Mouse (Mus musculus) intestine, embryonic 16.5 days (tissue): ENCODE results near the gene Arhgap18. TPM values are rescaled to one million over a fixed set of nuclear protein-coding genes. Genes with fewer than 3 reads are reported as not detected.

Experiments used
- ATAC-seq: fragments of 200-750 bp; cut with Nextera tagmentation; 2 replicates; pipeline ENCODE4 v1.8.0; 2017; ENCODE audit warnings: moderate TSS enrichment, moderate library complexity
- H3K27ac ChIP-seq: fragments of 300-500 bp; sonication (generic); 2 replicates; pipeline ENCODE4 v1.5.1; 2014; ENCODE audit warnings: mild to moderate bottlenecking, low read length
- H3K27me3 ChIP-seq: fragments of 300-500 bp; sonication (generic); replicated peaks from 2 replicates; pipeline ENCODE4 v1.6.1; 2014; ENCODE audit warnings: low read length, control low read depth, mixed read lengths; ENCODE audit not compliant: control insufficient read depth, insufficient read depth
- H3K36me3 ChIP-seq: fragments of 300-500 bp; sonication (generic); 2 replicates; pipeline ENCODE4 v1.6.1; 2014; ENCODE audit warnings: low read length, control low read depth; ENCODE audit not compliant: control insufficient read depth, insufficient read depth
- H3K4me1 ChIP-seq: fragments of 300-500 bp; sonication (generic); 2 replicates; pipeline ENCODE4 v1.6.1; 2014; ENCODE audit warnings: low read length, control low read depth, mixed read lengths; ENCODE audit not compliant: control insufficient read depth, insufficient read depth
- H3K4me2 ChIP-seq: fragments of 300-500 bp; sonication (generic); 2 replicates; pipeline ENCODE4 v1.6.1; 2014; ENCODE audit warnings: low read depth, low read length, control low read depth
- H3K4me3 ChIP-seq: fragments of 300-500 bp; sonication (generic); 2 replicates; pipeline ENCODE4 v1.5.1; 2014; ENCODE audit warnings: mild to moderate bottlenecking, low read length
- H3K9ac ChIP-seq: fragments of 300-500 bp; sonication (generic); 2 replicates; pipeline ENCODE4 v1.6.1; 2014; ENCODE audit warnings: low read depth, low read length
- H3K9me3 ChIP-seq: fragments of 300-500 bp; sonication (generic); 2 replicates; pipeline ENCODE4 v1.6.1; 2016; ENCODE audit warnings: low read length, control low read depth; ENCODE audit not compliant: control insufficient read depth
- WGBS: fragments of 180-500 bp; shearing (Covaris S2); extraction: QIAGEN DNeasy Blood & Tissue Kit; methylation state at CpG from one replicate; pipeline ENCODE4 v1.1.7; 2014; 5-methylcytosine and 5-hydroxymethylcytosine counted together
- polyA plus RNA-seq: library from polyadenylated mRNA; unstranded; fragments of >200 nt; fragmentation: Nextera tagmentation; extraction: Ambion mirVana; gene quantifications from 2 replicates; pipeline ENCODE4 v1.2.1, GENCODE M21; 2015

Arhgap18 gene
- polyA plus RNA-seq, 1 experiment from 2014 or later = 48.9 TPM

GRCm38 (mm10) chr10:26773541-26773940 is 20.3 kb downstream of the Arhgap18 start:
- H3K36me3 ChIP-seq = no peaks in the 10 kb centered on the region
- no peaks in the 10 kb centered on the region for H3K27me3 ChIP-seq
- H3K4me3 ChIP-seq = peak overlapping the region; percentile 63
- WGBS = 40% methylated on average over 5 of the region's 5 CpGs
- peaks cover 10% of the 10 kb centered on the region for H3K4me1 ChIP-seq
- H3K4me2 ChIP-seq = peak overlapping the region; percentile 71
- H3K27ac ChIP-seq = peak overlapping the region; percentile 95
- peak; percentile 27 for ATAC-seq
- H3K9me3 ChIP-seq = no peaks in the 10 kb centered on the region
- H3K9ac ChIP-seq = peak overlapping the region; percentile 70

- Histone ChIP-seq H3K36me3 (no peaks in the 10 kb centered on the region), H3K4me1 (peaks cover 10% of the 10 kb centered on the region), H3K4me3 (peak overlapping the region; percentile 63), H3K27me3 (no peaks in the 10 kb centered on the region), H3K27ac (peak overlapping the region; percentile 95), H3K9ac (peak overlapping the region; percentile 70), H3K4me2 (peak overlapping the region; percentile 71), H3K9me3 (no peaks in the 10 kb centered on the region)
- 50% methylated on average over 1 of the region's 1 CpGs for WGBS
- no peak for ATAC-seq
These were observed 21.0 kb downstream of the Arhgap18 start for GRCm38 (mm10) chr10:26774266-26774665.

- H3K27me3 ChIP-seq = no peaks in the 10 kb centered on the region
- no peaks in the 10 kb centered on the region for H3K9me3 ChIP-seq
- H3K9ac ChIP-seq = no peak overlapping the region
- H3K4me3 ChIP-seq = no peak overlapping the region
- no peak overlapping the region for H3K4me2 ChIP-seq
- H3K27ac ChIP-seq = no peak overlapping the region
- peaks cover 20% of the 10 kb centered on the region for H3K4me1 ChIP-seq
- no peaks in the 10 kb centered on the region for H3K36me3 ChIP-seq
- no peak for ATAC-seq
These were observed 23.2 kb downstream of the Arhgap18 start for GRCm38 (mm10) chr10:26776443-26776842.

- Histone ChIP-seq H3K36me3 (no peaks in the 10 kb centered on the region), H3K4me3 (no peak overlapping the region), H3K27ac (no peak overlapping the region), H3K9ac (no peak overlapping the region), H3K4me2 (no peak overlapping the region), H3K9me3 (no peaks in the 10 kb centered on the region), H3K4me1 (peaks cover 17% of the 10 kb centered on the region), H3K27me3 (no peaks in the 10 kb centered on the region)
- WGBS = 18% methylated on average over 3 of the region's 3 CpGs
- peak; percentile 53; the same call in 1 of the 2 replicates for ATAC-seq
These were observed 27.4 kb downstream of the Arhgap18 start for GRCm38 (mm10) chr10:26780581-26780980.

- Histone ChIP-seq H3K4me2 (no peak overlapping the region), H3K4me3 (no peak overlapping the region), H3K9ac (no peak overlapping the region), H3K4me1 (peaks cover 8% of the 10 kb centered on the region; the same call in 1 of the 2 replicates), H3K27me3 (no peaks in the 10 kb centered on the region), H3K27ac (no peak overlapping the region), H3K36me3 (no peaks in the 10 kb centered on the region), H3K9me3 (no peaks in the 10 kb centered on the region)
- ATAC-seq = no peak
- 86% methylated on average over 2 of the region's 2 CpGs for WGBS
These were observed 36.5 kb downstream of the Arhgap18 start for GRCm38 (mm10) chr10:26789680-26790079.

- H3K4me3 ChIP-seq = no peak overlapping the region
- H3K27me3 ChIP-seq = no peaks in the 10 kb centered on the region
- H3K4me1 ChIP-seq = peaks cover 3% of the 10 kb centered on the region; the same call in 1 of the 2 replicates
- no peaks in the 10 kb centered on the region for H3K9me3 ChIP-seq
- no peaks in the 10 kb centered on the region for H3K36me3 ChIP-seq
- whole genome bisulfite sequencing = 79% methylated on average over 3 of the region's 3 CpGs
- no peak overlapping the region for H3K27ac ChIP-seq
- no peak overlapping the region for H3K9ac ChIP-seq
- no peak for ATAC-seq
- H3K4me2 ChIP-seq = no peak overlapping the region
These were observed 38.6 kb downstream of the Arhgap18 start for GRCm38 (mm10) chr10:26791810-26792209.

- Histone ChIP-seq H3K36me3 (no peaks in the 10 kb centered on the region), H3K27me3 (no peaks in the 10 kb centered on the region), H3K4me3 (no peak overlapping the region), H3K9ac (no peak overlapping the region), H3K27ac (no peak overlapping the region), H3K9me3 (no peaks in the 10 kb centered on the region), H3K4me1 (peaks cover 5% of the 10 kb centered on the region), H3K4me2 (no peak overlapping the region)
- peak; percentile 61 for ATAC-seq
- WGBS = 78% methylated on average over 8 of the region's 8 CpGs
These were observed 39.8 kb downstream of the Arhgap18 start for GRCm38 (mm10) chr10:26793013-26793412.

GRCm38 (mm10) chr10:26796432-26797286 is 43.4 kb downstream of the Arhgap18 start:
- WGBS = 76% methylated on average over 10 of the region's 10 CpGs

GRCm38 (mm10) chr10:26797287-26797672 is 44.1 kb downstream of the Arhgap18 start:
- Histone ChIP-seq H3K4me3 (no peak overlapping the region), H3K9ac (no peak overlapping the region), H3K4me1 (peaks cover 15% of the 10 kb centered on the region), H3K27me3 (no peaks in the 10 kb centered on the region), H3K36me3 (no peaks in the 10 kb centered on the region), H3K4me2 (no peak overlapping the region), H3K27ac (peak overlapping the region; percentile 33), H3K9me3 (no peaks in the 10 kb centered on the region)
- WGBS = 75% methylated on average over 7 of the region's 7 CpGs
- ATAC-seq = no peak

More at GRCm38 (mm10) chr10:26796432-26797286, 43.4 kb downstream of the Arhgap18 start:
- Histone ChIP-seq H3K4me2 (no peak overlapping the region), H3K27me3 (no peaks in the 10 kb centered on the region), H3K36me3 (no peaks in the 10 kb centered on the region), H3K9me3 (no peaks in the 10 kb centered on the region), H3K4me3 (no peak overlapping the region), H3K9ac (no peak overlapping the region), H3K4me1 (peaks cover 15% of the 10 kb centered on the region), H3K27ac (no peak overlapping the region)
- ATAC-seq = no peak
